Mouse (Mus musculus) neutrophil, adult 5-6 weeks (primary cell): Measurements from ENCODE around the gene Arrb2. TPM values are rescaled to one million over a fixed set of nuclear protein-coding genes. Genes with fewer than 3 reads are reported as not detected.
A peak's percentile ranks its signal among the peaks of the same experiment; 100 is the strongest.
"Not testable (repeated sequence)": the region's sequence is repeated elsewhere in the genome, so short reads cannot be mapped to it uniquely, and the experiment has no call there.

Experiments used
- ATAC-seq: fragments of 151-379, 151-347 bp; 2 replicates; pipeline ENCODE4 v1.8.0; 2017; ENCODE audit warnings: mild to moderate bottlenecking, moderate TSS enrichment; ENCODE audit not compliant: insufficient number of reproducible peaks, poor library complexity, low FRiP score, severe bottlenecking; ENCODE audit errors: extremely low read depth
- total RNA-seq: library from RNA; stranded (forward); fragments of 200-1000 nt; gene quantifications from 2 replicates; pipeline ENCODE4 v1.2.3, GENCODE M21; 2017

Arrb2 gene
- total RNA-seq, 1 experiment from 2014 or later: 300 TPM

GRCm38 (mm10) chr11:70440637-70441036 lies 8.2 kb downstream of the Arrb2 start:
- ATAC-seq: no peak

GRCm38 (mm10) chr11:70441882-70442281 lies 9.4 kb downstream of the Arrb2 start:
- ATAC-seq: 0 out of 2 replicates have a peak, but pooled peaks have one; percentile 31

GRCm38 (mm10) chr11:70443964-70444363 lies 11.5 kb downstream of the Arrb2 start:
- no peak for ATAC-seq

- ATAC-seq: no peak
These were observed 12.2 kb downstream of the Arrb2 start for GRCm38 (mm10) chr11:70444667-70445066.

GRCm38 (mm10) chr11:70446756-70447155 lies 14.3 kb downstream of the Arrb2 start:
- ATAC-seq: peak; percentile 76

- ATAC-seq: no peak
These were observed 14.9 kb downstream of the Arrb2 start for GRCm38 (mm10) chr11:70447373-70447772.

GRCm38 (mm10) chr11:70450926-70451325 lies 18.5 kb downstream of the Arrb2 start:
- ATAC-seq: no peak

GRCm38 (mm10) chr11:70451797-70452498 lies 19.5 kb downstream of the Arrb2 start, which contains the start of gene Med11:
TSS of gene Med11 (plus strand) at chr11:70451919.
- ATAC-seq: peak; percentile 85

GRCm38 (mm10) chr11:70453261-70454044 lies 21.0 kb downstream of the Arrb2 start:
- peak; percentile 21; the same call in 1 of the 2 replicates for ATAC-seq

GRCm38 (mm10) chr11:70458688-70459600 lies 26.5 kb downstream of the Arrb2 start, which contains the start of gene Zmynd15:
TSS of gene Zmynd15 (plus strand) at chr11:70459433.
- ATAC-seq: no peak

GRCm38 (mm10) chr11:70459601-70460101 lies 27.2 kb downstream of the Arrb2 start, which contains the start of gene Cxcl16:
TSS of gene Cxcl16 (minus strand) at chr11:70459984.
- ATAC-seq: no peak

GRCm38 (mm10) chr11:70463970-70464369 lies 31.5 kb downstream of the Arrb2 start:
- ATAC-seq: no peak

GRCm38 (mm10) chr11:70465211-70465610 lies 32.8 kb downstream of the Arrb2 start:
- no peak for ATAC-seq

- ATAC-seq: no peak
These were observed 33.4 kb downstream of the Arrb2 start for GRCm38 (mm10) chr11:70465824-70466223.

- ATAC-seq: no peak
These were observed 35.6 kb downstream of the Arrb2 start for GRCm38 (mm10) chr11:70467902-70468619.

GRCm38 (mm10) chr11:70469764-70470163 lies 37.3 kb downstream of the Arrb2 start:
- no peak for ATAC-seq

GRCm38 (mm10) chr11:70472716-70473115 lies 40.3 kb downstream of the Arrb2 start:
- ATAC-seq: no peak

GRCm38 (mm10) chr11:70473291-70473690 lies 40.9 kb downstream of the Arrb2 start:
- not testable (repeated sequence) for ATAC-seq
